Mouse (Mus musculus): ENCODE results near the gene Gm13283.
A peak's percentile ranks its signal among the peaks of the same experiment; 100 is the strongest.
"Not testable (repeated sequence)": the region's sequence is repeated elsewhere in the genome, so short reads cannot be mapped to it uniquely, and the experiment has no call there.

Gm13283 gene

GRCm38 (mm10) chr4:88763384-88764018 lies 3.6 kb downstream of the Gm13283 start:
- peak in 1 of 2 experiments; percentile 14 for DNase-seq

- DNase-seq = not testable (repeated sequence)
Measured at GRCm38 (mm10) chr4:88773534-88773933, 13.6 kb downstream of the Gm13283 start, which contains the start of gene Gm13290. TSS of gene Gm13290 (plus strand) at chr4:88773834.

GRCm38 (mm10) chr4:88776622-88777021 lies 16.7 kb downstream of the Gm13283 start, which contains the start of gene Gm13289:
TSS of gene Gm13289 (plus strand) at chr4:88776922.
- not testable (repeated sequence) for DNase-seq

- DNase-seq = not testable (repeated sequence)
Measured at GRCm38 (mm10) chr4:88779550-88779949, 19.6 kb downstream of the Gm13283 start, which contains the start of gene Gm13272. TSS of gene Gm13272 (plus strand) at chr4:88779850.

- not testable (repeated sequence) for DNase-seq
Measured at GRCm38 (mm10) chr4:88780320-88780719, 20.4 kb downstream of the Gm13283 start.

GRCm38 (mm10) chr4:88781831-88782230 lies 21.9 kb downstream of the Gm13283 start, which contains the start of gene Ifnz:
TSS of gene Ifnz (plus strand) at chr4:88782131.
- DNase-seq = not testable (repeated sequence)

- not testable (repeated sequence) for DNase-seq
Measured at GRCm38 (mm10) chr4:88782335-88782734, 22.4 kb downstream of the Gm13283 start.

GRCm38 (mm10) chr4:88785409-88785808 lies 25.5 kb downstream of the Gm13283 start, which contains the start of gene Gm13276:
TSS of gene Gm13276 (plus strand) at chr4:88785709.
- not testable (repeated sequence) for DNase-seq

GRCm38 (mm10) chr4:88788402-88788801 lies 28.5 kb downstream of the Gm13283 start, which contains the start of gene Gm13277:
TSS of gene Gm13277 (plus strand) at chr4:88788632.
- peak; percentile 57 to 58 for DNase-seq

- DNase-seq = not testable (repeated sequence)
Measured at GRCm38 (mm10) chr4:88791250-88791649, 31.3 kb downstream of the Gm13283 start, which contains the start of gene Gm13278. TSS of gene Gm13278 (plus strand) at chr4:88791550.

- peak; percentile 66 to 79 for DNase-seq
Measured at GRCm38 (mm10) chr4:88793936-88794675, 34.2 kb downstream of the Gm13283 start, which contains the start of gene Gm13275. TSS of gene Gm13275 (plus strand) at chr4:88794487.

GRCm38 (mm10) chr4:88797097-88797496 lies 37.2 kb downstream of the Gm13283 start, which contains the start of gene Gm13279:
TSS of gene Gm13279 (plus strand) at chr4:88797397.
- not testable (repeated sequence) for DNase-seq

- not testable (repeated sequence) for DNase-seq
Measured at GRCm38 (mm10) chr4:88799365-88799764, 39.4 kb downstream of the Gm13283 start, which contains the start of gene Gm13285. TSS of gene Gm13285 (plus strand) at chr4:88799665.

GRCm38 (mm10) chr4:88802954-88803353 lies 43.0 kb downstream of the Gm13283 start, which contains the start of gene Gm13287:
TSS of gene Gm13287 (plus strand) at chr4:88803254.
- DNase-seq = not testable (repeated sequence)

- DNase-seq = not testable (repeated sequence)
Measured at GRCm38 (mm10) chr4:88805231-88805630, 45.3 kb downstream of the Gm13283 start, which contains the start of gene Gm13288. TSS of gene Gm13288 (plus strand) at chr4:88805531.

GRCm38 (mm10) chr4:88805761-88806160 lies 45.8 kb downstream of the Gm13283 start:
- peak in 1 of 2 experiments; percentile 16 for DNase-seq

Data from spleen, adult 18-20 months (tissue).